Mouse (Mus musculus): ENCODE data around the gene Camk1g.

- TF ChIP-seq GATA1 (IDR thresholded peaks at IDR 0.05; ENCODE audit: borderline replicate concordance, low read length) (no peak), FLI1 (IDR thresholded peaks at IDR 0.05; ENCODE audit: low read length) (no peak)
Observed at GRCm38 (mm10) chr1:193337018-193337321, 33.1 kb downstream of the Camk1g start.
